Comparison of ENCODE assay signal across 20 mouse cellular contexts in the genomic region with DNA sequence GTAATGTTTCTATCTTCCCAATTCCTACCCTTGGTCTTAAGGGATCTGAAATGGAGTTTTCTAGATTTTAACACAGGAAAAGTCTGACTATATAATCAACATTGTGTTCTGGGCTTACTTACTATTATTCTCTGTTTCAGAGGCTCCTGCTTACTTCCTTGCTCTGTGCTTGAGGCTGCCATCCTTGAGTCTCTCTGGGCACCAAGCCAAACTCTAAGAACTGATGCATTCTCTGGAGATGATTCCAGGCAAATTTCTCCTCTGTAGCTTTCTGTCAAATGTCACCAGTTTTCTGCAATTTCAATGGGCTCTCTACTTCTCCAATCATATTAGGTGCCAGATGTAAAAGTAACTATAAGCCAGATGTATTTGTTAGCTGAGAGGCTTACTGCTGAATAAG.
DNase-seq lines count a peak whose midpoint lies in the region; ATAC-seq lines count a peak whose summit lies in the region.
"Had no signal": no experiment of that assay in that cellular context is flagged by ENCODE, and none has a peak within 500 bp of the region (broad histone marks: within the 10 kb centered on the region; RNA-seq: fewer than 3 reads in every experiment).

No protein-coding gene starts in this region.

- H3K9me3 ChIP-seq in midbrain, embryonic 14.5 days (ENCODE audit: control insufficient read depth, low read length) = no peaks in the 10 kb centered on the region
- no peaks in the 10 kb centered on the region for H3K9me3 ChIP-seq in midbrain, embryonic 13.5 days
- H3K9me3 ChIP-seq: embryonic facial prominence, embryonic 12.5 days; heart, embryonic 12.5 days; hindbrain, embryonic 13.5 days; limb, embryonic 10.5 days; megakaryocyte, embryonic 14.5 days had no signal

- no peaks in the 10 kb centered on the region for H3K27me3 ChIP-seq in midbrain, embryonic 14.5 days (ENCODE audit: control insufficient read depth, insufficient read depth, low read length)
- no peaks in the 10 kb centered on the region for H3K27me3 ChIP-seq in midbrain, embryonic 13.5 days
- H3K27me3 ChIP-seq: embryonic facial prominence, embryonic 12.5 days; heart, embryonic 12.5 days; hindbrain, embryonic 13.5 days; megakaryocyte, embryonic 14.5 days had no signal

- H3K4me3 ChIP-seq in midbrain, embryonic 14.5 days (replicated peaks; ENCODE audit: low read depth, low read length) = no peak overlapping the region
- no peak overlapping the region for H3K4me3 ChIP-seq in midbrain, embryonic 13.5 days (replicated peaks)
- H3K4me3 ChIP-seq: embryonic facial prominence, embryonic 12.5 days; heart, embryonic 12.5 days; hindbrain, embryonic 13.5 days; limb, embryonic 10.5 days; megakaryocyte, embryonic 14.5 days had no signal

- H3K36me3 ChIP-seq in midbrain, embryonic 14.5 days (ENCODE audit: control insufficient read depth, insufficient read depth, low read length) = no peaks in the 10 kb centered on the region
- no peaks in the 10 kb centered on the region for H3K36me3 ChIP-seq in midbrain, embryonic 13.5 days
- H3K36me3 ChIP-seq: embryonic facial prominence, embryonic 12.5 days; G1E; heart, embryonic 12.5 days; hindbrain, embryonic 13.5 days; limb, embryonic 10.5 days had no signal

- peak; percentile 4 for DNase-seq in adrenal gland, postnatal 14 days
- no peak for DNase-seq in adrenal gland, postnatal 36 days
- no peak for DNase-seq in frontal cortex, postnatal 25 days (ENCODE audit: low spot score in 2 of 2)
- peak; percentile 40 for DNase-seq in midbrain, embryonic 14.5 days
- peak; percentile 11 for DNase-seq in telencephalon, adult 2 months (ENCODE audit: low read depth, low spot score)
- DNase-seq: heart, postnatal 14 days; kidney, postnatal 4 days; liver, postnatal 0 days; lung, postnatal 14 days; retina, postnatal 1 day; thymus, postnatal 25 days had no signal

- peak; percentile 59; the same call in 1 of the 2 replicates for ATAC-seq in frontal cortex, adult (ENCODE audit: low TSS enrichment)
- no peak for ATAC-seq in midbrain, embryonic 14.5 days (ENCODE audit: low FRiP score, low TSS enrichment)
- ATAC-seq in midbrain, embryonic 13.5 days = no peak
- ATAC-seq: intestine, embryonic 16.5 days; liver, postnatal 0 days had no signal

- no peak overlapping the region for H3K9ac ChIP-seq in midbrain, embryonic 14.5 days (replicated peaks; ENCODE audit: low read length)
- H3K9ac ChIP-seq in midbrain, embryonic 13.5 days (replicated peaks) = no peak overlapping the region
- H3K9ac ChIP-seq: embryonic facial prominence, embryonic 12.5 days; heart, embryonic 12.5 days; hindbrain, embryonic 13.5 days; liver, postnatal 0 days had no signal

- H3K4me2 ChIP-seq in midbrain, embryonic 14.5 days (ENCODE audit: low read length) = no peak overlapping the region
- H3K4me2 ChIP-seq in midbrain, embryonic 13.5 days (replicated peaks) = no peak overlapping the region
- H3K4me2 ChIP-seq: embryonic facial prominence, embryonic 12.5 days; heart, embryonic 12.5 days; hindbrain, embryonic 13.5 days had no signal

- no peaks in the 10 kb centered on the region for H3K4me1 ChIP-seq in midbrain, embryonic 14.5 days (ENCODE audit: control insufficient read depth, insufficient read depth, low read length)
- no peaks in the 10 kb centered on the region for H3K4me1 ChIP-seq in midbrain, embryonic 13.5 days (replicated peaks)
- H3K4me1 ChIP-seq: embryonic facial prominence, embryonic 12.5 days; heart, embryonic 12.5 days; hindbrain, embryonic 13.5 days; limb, embryonic 10.5 days; megakaryocyte, embryonic 14.5 days had no signal

- H3K27ac ChIP-seq in midbrain, embryonic 14.5 days (replicated peaks; ENCODE audit: low read depth, low read length) = no peak overlapping the region
- no peak overlapping the region for H3K27ac ChIP-seq in midbrain, embryonic 13.5 days
- H3K27ac ChIP-seq: embryonic facial prominence, embryonic 12.5 days; hindbrain, embryonic 13.5 days; limb, embryonic 10.5 days had no signal

Comparison
In these comparisons a context has a peak if more than half of its experiments do, and no peak if none do; other contexts are left out.
1. DNase-seq: peak in adrenal gland, postnatal 14 days (single experiment), midbrain, embryonic 14.5 days (single experiment) and telencephalon, adult 2 months (single experiment); none in adrenal gland, postnatal 36 days (0 of 2) and frontal cortex, postnatal 25 days (0 of 2).